Mouse (Mus musculus) adrenal gland, adult 18-20 months (tissue): ENCODE data around the gene Mcm6. TPM values are rescaled to one million over a fixed set of nuclear protein-coding genes. Genes with fewer than 3 reads are reported as not detected.
"Not testable (repeated sequence)": the region's sequence is repeated elsewhere in the genome, so short reads cannot be mapped to it uniquely, and the experiment has no call there.

Source experiments
- DNase-seq, 2 experiments: peaks; one replicate each; pipeline ENCODE4 v3.0.0; 2021 to 2022; ENCODE audit warnings: low spot score in 2 of 2
- total RNA-seq, 2 experiments: library from RNA; stranded (reverse); gene quantifications; 1 replicate in 1 of 2; 2 replicates in 1 of 2; pipeline ENCODE4 v1.2.3; 2021

The Mcm6 gene
- total RNA-seq, 2 experiments from 2014 or later: 9.9 to 12.9 TPM

GRCm38 (mm10) chr1:128337708-128338320 lies 21.6 kb downstream of the Mcm6 start:
- no peak for DNase-seq

GRCm38 (mm10) chr1:128330313-128330712 lies 29.2 kb downstream of the Mcm6 start:
- DNase-seq: no peak

GRCm38 (mm10) chr1:128328218-128328617 lies 31.2 kb downstream of the Mcm6 start, which contains the start of gene Lct:
Gene Lct (minus strand): TSS chr1:128328318.
- no peak for DNase-seq

- no peak for DNase-seq
Observed at GRCm38 (mm10) chr1:128327165-128327564, 32.3 kb downstream of the Mcm6 start.

- DNase-seq: no peak
Observed at GRCm38 (mm10) chr1:128324776-128325175, 34.7 kb downstream of the Mcm6 start.

GRCm38 (mm10) chr1:128323026-128323643 lies 36.3 kb downstream of the Mcm6 start:
- DNase-seq: no peak

GRCm38 (mm10) chr1:128319266-128319665 lies 40.2 kb downstream of the Mcm6 start:
- DNase-seq: not testable (repeated sequence)

GRCm38 (mm10) chr1:128314665-128315064 lies 44.8 kb downstream of the Mcm6 start:
- DNase-seq: no peak

- DNase-seq: no peak
Observed at GRCm38 (mm10) chr1:128309043-128309442, 50.4 kb downstream of the Mcm6 start.

- no peak for DNase-seq
Observed at GRCm38 (mm10) chr1:128303900-128304299, 55.6 kb downstream of the Mcm6 start.

- DNase-seq: no peak
Observed at GRCm38 (mm10) chr1:128295717-128296528, 63.5 kb downstream of the Mcm6 start.

GRCm38 (mm10) chr1:128295296-128295695 lies 64.2 kb downstream of the Mcm6 start:
- DNase-seq: no peak

- no peak for DNase-seq
Observed at GRCm38 (mm10) chr1:128293524-128293923, 65.9 kb downstream of the Mcm6 start.

- DNase-seq: no peak
Observed at GRCm38 (mm10) chr1:128290295-128290694, 69.2 kb downstream of the Mcm6 start.

GRCm38 (mm10) chr1:128285136-128285535 lies 74.3 kb downstream of the Mcm6 start:
- no peak for DNase-seq

- no peak for DNase-seq
Observed at GRCm38 (mm10) chr1:128284157-128284690, 75.2 kb downstream of the Mcm6 start.

- no peak for DNase-seq
Observed at GRCm38 (mm10) chr1:128282924-128283323, 76.5 kb downstream of the Mcm6 start.

GRCm38 (mm10) chr1:128281753-128282152 lies 77.7 kb downstream of the Mcm6 start:
- DNase-seq: no peak
